Mouse (Mus musculus): ENCODE measurements at regions not wholly inside any gene's neighbourhood (a gene's known extent, or its start where the extent isn't known, plus 50 kb on each side); places are given as distances from the start of the nearest gene placed in this dataset.
"Not testable (repeated sequence)": the region's sequence is repeated elsewhere in the genome, so short reads cannot be mapped to it uniquely, and the experiment has no call there.

DNA sequence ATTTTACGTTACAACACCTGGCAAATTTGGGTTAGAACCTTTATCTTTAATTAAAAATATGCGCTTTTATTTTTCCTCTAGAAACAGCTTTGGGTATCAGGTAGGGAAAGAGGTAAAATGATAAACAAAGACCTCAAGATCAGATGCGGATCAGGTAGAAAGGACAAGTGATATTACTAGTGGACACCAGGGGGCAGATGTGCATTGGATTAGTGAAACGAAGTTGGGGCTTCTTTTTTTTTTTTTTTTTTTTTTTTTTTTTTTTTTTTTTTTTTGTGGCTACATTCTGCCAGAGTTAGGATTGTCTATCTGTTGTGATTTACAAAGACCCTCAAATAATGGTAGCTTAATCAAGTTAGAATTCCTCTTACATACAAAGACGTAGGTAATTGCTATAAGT, 153.8 kb downstream of the Cd109 start:
- peak; percentile 22 for DNase-seq (ENCODE audit: low spot score)

DNA sequence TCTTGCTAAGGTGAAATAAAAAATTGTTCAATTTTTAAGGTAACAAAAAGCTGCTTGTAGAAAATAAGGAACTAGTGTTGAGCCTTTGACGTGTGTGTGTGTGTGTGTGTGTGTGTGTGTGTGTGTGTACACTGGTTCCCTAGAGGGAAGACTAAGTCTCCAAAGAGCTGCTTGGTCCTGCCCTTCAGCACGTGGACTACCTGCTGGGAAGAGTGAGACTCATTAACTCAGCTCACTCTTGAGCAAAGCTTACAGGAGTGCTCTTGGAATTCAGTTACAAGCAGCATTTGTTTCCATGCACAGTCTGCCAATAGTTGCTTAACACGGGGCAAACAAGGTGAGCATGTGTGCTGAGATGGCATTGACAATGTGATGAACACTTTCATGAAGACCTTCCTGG, 158.6 kb downstream of the Cd109 start:
- no peak for DNase-seq (ENCODE audit: low spot score)

DNA sequence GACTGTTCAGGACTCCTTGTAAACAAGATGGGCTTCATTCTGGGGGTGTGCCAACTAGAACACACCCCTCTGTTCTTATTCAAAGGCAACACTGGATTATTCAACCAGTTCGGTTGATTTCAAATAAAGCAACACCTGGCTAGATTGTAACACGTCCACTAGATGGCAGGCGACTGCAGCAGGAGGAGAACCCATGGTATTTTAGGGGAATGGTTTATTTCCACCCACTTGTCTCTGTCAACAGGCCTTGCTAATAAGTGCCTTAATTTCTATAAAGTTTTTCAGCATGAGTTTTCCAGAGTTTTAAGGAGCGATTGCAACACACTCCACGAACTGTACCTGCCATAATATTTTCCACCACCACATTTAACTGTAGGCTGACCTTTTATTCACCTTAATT, 160.1 kb downstream of the Cd109 start:
- peak; percentile 12 for DNase-seq (ENCODE audit: low spot score)

DNA sequence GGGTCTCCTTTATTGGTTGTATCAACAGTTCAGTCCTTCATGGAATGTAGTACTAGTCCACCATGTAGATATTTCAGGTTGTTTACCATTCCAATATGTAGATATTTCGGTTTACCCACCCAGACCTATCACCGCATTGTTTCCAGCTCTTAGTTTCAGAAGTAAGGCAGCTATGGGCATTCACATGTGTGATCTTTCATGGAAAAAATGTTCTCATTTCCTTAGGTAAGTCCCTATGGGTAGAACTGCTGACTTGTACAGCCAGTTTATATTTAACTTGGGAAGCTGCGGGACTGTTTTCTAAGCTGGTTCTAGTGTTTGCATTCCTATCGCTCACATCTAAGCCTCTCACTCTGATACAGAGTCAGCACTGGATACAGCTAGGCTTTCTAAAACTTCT, 165.2 kb downstream of the Cd109 start:
- DNase-seq (ENCODE audit: low spot score): no peak

DNA sequence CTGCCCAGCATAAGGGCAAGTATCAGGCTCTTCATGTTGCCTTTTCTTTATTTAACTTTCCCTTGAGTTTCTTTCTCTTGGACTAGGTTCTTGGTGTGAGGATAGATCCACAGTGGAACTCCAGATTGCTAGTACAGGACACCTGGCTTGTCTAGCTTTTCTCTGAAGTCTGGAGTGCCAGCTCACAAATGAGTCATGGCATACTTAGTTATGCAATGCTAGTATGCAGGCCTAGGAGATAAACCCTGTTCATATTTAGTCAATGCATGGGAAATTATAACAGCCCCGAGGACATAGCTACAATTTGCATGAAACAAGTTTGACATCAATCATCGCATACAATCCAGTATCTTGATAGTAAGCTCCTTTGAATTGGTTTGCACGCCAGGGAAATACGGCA, 167.0 kb downstream of the Cd109 start:
- DNase-seq (ENCODE audit: low spot score): no peak

DNA sequence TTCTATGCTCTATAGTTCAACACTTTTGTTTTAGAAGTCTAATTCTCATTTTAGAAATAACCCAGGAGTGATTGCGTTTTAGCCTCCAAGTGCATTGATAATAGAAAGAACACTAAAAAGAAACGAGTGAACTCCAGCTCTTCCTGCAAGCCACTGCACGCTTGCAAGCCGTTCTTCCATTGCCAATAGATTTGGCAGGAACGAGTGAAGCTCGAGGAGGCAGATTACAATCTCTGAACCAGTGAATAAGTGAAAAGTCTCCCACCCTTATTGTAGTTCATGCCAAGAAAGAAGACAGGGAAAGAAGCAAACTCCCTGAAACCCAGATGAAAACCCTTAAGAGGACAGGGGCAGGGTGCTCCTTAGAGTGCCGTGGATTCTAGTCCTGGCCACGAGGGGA, 167.5 kb downstream of the Cd109 start:
- no peak for DNase-seq (ENCODE audit: low spot score)

DNA sequence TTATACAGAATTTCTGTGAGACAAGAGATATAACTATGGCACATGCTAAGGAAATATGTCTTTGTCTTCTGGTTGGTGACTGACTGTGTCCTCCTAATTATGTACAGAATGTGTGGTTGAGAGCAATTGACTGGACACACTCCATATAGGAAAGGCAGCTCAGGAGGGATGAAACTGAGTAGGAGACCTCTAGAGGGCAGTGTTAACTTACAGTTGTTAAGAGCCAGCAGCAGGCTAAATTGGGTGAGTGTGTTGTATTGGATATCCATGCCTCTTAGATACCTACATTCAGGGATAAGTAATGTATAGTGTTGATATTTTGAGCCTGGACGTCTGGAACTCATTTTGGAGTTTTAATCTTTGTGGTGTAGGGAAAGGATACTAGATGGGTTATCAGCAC, 172.5 kb downstream of the Cd109 start:
- DNase-seq (ENCODE audit: low spot score): peak; percentile 25

DNA sequence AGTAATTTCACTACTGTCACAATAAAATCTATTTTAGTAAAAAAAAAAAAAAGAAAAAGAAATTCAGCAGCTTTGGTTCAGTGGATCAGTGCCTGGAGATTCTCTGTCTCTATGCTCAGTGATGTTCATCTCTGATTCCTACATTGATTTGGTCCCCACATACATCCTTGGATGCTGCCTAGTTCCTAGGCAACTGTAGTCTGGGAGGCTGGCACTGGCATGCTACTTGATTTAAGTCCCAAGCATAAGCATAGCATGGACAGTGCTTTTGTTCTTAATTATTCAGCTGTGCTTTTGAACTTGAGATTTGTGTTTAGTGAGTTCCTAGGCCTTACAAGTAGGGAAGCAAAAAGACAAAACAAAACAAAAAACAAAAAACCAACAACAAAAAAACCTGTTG, 174.4 kb downstream of the Cd109 start:
- DNase-seq (ENCODE audit: low spot score): no peak

DNA sequence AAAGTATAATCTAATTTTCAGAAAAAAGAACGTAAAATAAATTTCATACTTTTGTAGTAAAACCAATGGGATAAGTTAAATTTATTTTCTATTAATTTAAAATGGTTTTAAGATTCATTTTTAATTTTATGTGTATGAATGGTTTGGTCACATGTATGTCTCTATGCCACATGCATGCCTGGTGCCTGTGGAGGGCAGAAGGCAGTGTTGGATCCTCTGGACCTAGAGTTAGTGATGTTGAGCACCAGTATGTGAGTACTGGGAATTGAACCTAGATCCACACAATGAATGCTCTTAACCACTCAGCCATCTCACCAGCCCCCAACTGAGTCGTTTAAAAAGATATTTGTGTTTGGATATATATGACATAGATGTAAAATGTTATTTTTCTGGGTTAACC, 174.8 kb downstream of the Cd109 start:
- DNase-seq (ENCODE audit: low spot score): no peak

DNA sequence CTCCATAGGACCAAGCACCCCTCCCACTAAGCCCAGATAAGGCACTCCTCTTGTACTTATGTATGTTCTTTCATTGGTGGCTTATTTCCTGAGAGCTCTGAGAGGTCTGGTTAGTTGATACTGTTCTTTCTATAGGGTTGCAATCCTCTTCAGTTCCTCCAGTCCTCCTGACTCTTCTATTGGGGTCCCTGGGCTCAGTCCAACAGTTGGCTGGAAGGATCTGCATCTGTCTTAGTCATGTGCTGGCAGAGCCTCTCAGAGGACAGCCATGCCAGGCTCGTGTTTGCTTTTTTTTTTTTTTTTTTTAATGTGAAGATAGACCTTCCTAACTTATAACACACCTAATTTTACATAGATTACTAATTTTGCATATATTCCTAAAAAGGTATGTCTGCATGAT, 180.5 kb downstream of the Cd109 start:
- no peak for DNase-seq (ENCODE audit: low spot score)

DNA sequence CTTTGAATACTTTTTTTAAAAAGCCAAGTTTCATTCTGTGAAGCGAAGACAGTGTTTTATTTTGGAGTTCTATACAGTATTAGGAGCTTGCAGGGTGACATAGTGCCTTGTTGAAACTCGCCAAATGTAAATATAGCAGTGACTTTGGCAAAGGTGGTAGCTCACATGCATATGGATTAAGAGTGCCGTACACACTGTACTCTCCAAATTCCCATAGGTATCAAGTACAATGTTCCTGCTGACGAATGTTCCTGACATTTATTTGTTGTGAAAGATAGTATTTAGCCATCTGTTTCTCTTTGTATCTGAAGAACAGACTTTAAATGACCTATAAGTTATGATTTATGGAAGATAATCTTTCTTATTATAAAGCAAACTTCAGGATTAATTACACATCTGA, 201.9 kb downstream of the Cd109 start:
- no peak for DNase-seq (ENCODE audit: low spot score)

DNA sequence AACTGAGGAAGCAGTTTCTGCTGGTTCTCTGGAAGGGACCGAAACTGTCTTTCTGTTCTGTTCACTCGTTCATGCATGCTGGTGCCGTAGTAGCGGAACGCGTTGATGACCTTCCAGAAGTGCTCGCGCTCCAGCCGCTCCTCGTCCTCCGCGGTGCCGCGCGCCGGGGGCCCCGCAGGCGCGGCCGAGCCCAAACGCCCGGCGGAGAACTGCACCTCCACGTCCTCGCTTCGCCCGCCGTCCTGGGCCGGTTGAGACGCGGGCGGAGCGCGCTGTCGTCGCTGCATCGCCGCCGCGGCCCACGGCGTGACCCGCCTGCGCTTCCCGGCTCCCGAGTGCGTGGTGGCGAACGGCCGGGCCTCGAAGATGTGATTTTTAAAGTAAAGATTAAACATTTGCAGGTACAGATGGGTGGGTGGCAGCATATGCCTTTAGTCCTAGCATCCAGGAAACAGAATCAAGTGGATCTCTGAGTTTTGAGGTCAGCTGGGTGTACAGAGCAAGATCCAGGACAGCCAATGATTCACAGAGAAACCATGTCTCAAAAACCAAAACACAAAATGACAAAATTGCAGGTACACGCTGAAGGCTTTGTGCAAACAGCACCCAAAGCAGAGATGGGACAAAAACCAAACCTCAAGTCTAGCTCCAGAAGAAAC, 206.3 kb downstream of the Cd109 start:
- DNase-seq (ENCODE audit: low spot score): not testable (repeated sequence)

DNA sequence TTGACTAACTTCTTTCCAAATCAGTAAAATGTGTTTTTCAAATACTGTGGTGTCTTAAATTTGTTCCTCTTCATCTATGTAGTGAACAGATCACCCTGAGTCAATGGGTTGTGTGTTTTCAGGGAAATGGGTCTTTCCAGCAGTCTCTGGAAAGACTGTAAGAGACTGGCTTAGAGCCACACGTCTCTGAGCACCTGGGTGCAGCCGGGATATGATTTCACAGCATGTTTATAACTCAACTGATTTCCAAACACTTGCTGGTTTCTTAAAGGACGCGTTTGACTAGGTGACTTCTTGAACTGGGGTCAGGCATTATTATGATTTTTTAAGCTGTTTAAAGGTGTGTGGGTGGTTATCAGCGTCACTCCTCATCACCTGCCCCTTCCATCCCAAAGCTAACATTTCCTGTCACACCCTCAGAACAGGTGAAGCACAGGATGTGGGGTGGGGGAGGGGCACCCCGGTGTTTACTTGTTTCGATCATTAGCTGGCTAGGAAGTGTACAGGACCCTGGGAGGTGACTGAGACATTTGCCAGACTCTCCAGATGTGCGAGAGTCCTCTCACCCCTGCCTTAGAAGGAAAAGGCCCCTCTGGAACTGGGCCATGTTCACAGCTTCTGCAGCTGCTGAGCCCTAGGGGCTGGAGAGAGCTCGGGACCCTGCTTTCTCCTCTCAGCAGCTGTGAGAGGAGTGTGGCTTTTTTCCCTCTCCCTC, 229.8 kb downstream of the Cd109 start:
- DNase-seq (ENCODE audit: low spot score): no peak

DNA sequence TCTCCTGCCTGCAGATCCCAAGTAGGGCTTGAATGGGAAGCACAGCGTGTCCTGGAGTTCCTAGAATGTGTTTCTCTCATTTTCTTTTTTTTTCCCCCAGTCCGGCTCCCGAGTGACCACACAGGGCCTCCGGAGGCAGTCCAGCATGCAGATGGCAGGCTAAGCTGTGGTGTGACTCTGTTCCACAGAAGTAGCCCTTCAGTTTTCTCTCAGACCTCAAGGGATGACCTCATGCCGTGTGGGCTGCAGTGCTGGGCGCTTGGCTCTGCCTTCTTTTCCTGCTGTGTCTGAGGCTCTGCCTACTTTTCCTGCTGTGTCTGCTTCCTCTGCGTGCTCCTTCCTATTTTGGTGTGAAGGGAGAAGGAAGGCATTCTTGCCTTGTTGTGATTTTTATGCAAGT, 230.8 kb downstream of the Cd109 start:
- no peak for DNase-seq (ENCODE audit: low spot score)

DNA sequence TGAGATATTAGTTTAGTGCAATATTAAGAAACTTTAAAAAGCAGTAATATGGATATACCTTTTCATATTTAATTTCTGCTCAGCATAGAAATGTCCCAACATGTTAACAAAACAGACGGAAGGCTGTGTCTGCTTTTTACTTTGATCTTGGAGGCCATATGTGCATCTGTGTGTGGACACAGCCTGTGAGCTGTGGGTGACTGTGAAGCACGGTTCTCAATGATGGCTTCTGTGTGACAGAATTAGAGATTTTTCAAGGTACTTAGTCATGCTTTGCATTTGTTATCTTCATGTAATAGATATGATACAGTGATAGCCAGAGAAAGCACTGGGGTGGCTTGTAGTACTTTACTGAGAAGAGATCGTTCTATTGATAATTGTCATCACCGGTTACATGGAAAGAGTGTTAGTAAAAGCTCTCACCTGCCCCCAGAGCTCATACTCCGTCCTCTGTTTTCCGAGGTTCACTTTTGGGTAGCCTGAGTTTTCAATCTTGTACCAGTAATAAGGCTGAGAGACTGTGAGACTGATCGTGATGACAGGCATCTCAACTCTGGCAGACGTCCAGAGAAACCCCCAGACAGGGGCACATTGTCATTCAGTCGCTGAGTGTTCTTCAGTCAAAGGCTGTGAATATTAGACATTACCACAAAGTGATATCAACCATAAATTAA, 232.7 kb downstream of the Cd109 start:
- DNase-seq (ENCODE audit: low spot score): no peak

DNA sequence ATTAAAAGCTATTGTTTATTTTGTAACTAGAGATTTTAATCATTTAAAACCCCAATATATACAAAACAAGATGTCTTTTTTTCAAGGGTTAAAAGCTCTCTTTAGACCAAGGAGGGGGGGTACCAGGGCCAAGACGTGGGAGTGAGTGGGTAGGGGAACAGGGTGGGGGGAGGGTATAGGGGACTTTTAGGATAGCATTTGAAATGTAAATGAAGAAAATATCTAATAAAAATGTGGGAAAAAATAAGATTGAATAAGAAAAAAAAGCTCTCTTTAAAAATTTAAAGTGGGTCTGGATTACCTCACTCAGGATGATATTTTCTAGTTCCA, 233.2 kb downstream of the Cd109 start:
- not testable (repeated sequence) for DNase-seq (ENCODE audit: low spot score)

DNA sequence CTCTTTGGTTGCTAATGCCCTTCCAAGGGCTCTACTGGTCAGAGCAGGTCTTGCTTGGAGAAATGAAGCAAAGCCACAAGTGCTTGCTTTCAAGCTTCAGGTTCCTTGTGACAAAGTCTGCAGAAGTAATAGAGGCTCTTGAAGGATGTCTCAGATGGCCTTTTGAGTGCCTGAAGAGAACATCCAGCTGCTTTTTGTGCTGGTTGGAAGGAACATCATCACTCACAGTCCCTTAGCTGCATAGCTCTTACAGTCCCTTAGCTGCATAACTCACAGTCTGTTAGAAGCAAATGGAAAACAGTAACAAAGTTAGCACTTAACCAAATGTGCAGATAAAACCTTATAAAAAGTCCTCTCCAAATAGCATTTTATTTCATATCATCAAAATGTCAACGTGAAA, 241.6 kb downstream of the Cd109 start:
- no peak for DNase-seq (ENCODE audit: low spot score)

DNA sequence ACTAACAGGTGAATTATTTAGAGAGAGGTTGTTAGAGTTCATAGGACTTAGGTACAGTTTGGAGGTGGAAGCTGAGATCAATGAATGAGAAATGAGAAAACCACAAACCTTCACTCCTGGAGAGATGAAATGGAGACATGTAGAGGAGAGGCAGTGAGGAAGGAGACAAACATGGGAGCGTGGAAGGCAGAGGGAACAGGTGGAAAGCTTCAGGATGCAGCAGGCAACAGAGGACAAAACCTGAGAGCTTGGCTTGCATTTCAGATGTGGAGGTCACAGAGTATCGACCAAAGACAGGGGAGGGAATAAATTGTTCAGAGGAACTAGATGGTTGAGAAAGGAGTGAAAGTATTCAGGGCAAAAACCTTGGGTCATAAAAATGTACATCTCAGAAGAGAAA, 244.6 kb downstream of the Cd109 start:
- DNase-seq (ENCODE audit: low spot score): no peak

DNA sequence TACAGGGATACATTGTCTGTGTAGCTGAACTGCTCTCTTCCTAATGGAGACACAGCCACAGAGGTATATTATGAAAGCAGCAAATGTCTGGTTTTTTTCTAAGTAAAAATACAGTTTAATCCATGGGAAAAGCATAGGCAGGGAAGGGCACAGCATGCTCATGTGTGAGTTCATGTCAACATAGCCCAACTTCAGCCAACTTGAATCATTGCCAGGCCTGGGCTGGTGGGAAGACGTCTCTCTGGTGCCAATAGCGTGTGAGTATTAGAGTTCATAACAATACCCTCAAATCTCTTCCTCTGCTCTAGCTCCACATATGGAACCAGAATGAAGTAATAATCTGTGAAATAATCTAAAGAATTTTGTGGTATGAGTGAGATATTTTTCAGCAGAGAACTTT, 257.2 kb downstream of the Cd109 start:
- no peak for DNase-seq (ENCODE audit: low spot score)

DNA sequence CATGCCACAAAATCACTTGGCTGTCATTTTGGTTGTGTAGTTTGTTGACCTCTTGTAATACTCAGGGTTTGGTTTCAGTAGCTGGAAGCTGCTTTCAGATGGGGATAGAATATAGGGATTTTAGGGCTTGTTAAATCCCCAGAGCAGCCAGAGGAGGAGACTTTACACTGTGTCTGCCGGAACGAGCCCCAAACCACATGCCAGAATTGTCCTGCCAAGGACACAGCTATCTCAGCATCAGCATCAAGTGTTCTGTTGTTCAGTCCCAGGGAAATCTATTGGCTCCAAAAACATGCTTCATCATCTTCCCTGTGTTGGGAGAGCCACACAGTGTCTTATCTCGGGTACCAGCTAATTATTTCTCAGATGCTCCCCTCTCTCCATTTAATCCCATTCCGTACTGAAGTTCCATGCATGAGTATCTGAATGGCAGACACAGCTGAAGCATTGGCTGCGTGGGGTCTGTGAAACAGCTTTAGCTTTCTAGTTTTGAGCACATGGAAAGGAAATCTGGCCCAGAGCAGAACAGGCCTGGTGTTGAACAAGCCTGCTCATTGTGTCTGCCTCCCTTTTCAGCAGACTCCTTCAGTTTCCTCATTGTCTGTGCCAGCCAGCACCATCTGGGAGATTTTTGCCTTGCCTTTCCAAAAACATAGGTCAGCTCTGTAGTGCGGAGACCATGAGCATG, 264.8 kb downstream of the Cd109 start:
- DNase-seq (ENCODE audit: low spot score): no peak

DNA sequence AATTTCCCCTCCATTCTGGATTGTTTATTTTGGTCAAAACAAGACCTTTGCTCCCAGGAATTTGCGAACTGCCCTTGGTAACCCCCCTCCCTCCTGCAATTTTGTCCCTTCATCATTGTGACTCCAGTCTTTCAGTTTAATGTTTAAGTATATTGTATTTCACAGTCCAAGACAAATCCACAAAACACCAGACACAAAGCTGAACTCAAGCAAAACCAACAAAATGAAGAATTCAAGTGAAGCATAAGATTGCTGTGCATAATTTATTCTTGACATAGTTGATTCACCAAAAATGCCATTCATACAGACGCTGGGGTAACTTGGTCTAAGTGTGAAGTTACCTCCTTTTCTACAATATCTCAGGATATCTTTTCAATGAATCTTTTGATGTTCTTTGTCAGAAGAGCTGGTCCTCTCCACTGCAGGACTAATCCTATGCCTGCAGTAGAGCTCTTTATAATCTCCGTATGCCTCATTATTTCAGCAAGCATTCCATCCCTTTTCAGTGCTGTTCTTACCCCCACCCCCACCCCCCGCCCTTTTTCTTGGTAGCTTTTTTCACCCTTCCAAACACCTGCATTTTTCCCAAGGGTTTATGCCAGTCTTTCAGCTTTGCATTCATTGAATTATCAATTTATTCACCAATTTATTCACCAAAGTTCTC, 265.4 kb downstream of the Cd109 start:
- DNase-seq (ENCODE audit: low spot score): no peak

DNA sequence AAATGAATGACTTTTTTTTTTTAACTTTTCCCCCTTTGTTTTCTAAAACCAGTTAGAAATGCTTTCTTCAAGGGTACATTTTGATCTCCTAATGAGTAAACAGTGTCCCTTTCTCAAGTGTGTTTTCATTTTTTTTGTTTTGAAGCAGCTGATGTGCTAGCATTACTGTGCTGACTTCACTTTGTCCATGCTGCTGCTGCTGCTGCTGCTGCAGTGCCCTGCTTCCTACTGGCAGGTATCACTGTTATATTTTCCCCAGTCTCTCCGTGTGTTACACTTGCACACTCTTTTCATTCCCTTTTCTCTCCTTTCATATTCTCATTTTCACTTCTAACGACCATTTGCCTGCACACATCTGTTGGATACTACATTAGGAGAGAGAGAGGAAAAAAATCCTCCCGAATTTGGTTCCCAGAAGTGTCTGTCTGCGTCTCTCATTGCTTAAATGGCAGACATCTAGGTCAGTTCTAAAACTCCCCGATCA, 266.0 kb downstream of the Cd109 start:
- no peak for DNase-seq (ENCODE audit: low spot score)
